Mouse (Mus musculus): ENCODE measurements at regions not wholly inside any gene's neighbourhood (a gene's known extent, or its start where the extent isn't known, plus 50 kb on each side); places are given as distances from the start of the nearest gene placed in this dataset.

- no peaks in the 10 kb centered on the region for H3K36me3 ChIP-seq
- H3K27me3 ChIP-seq: no peaks in the 10 kb centered on the region
- no peak overlapping the region for H3K27ac ChIP-seq
- no peak overlapping the region for H3K4me2 ChIP-seq (replicated peaks)
- no peak for ATAC-seq (ENCODE audit: insufficient number of reproducible peaks, insufficient read depth, low FRiP score, low TSS enrichment)
- no peaks in the 10 kb centered on the region for H3K9me3 ChIP-seq
- WGBS: 85% methylated on average over 13 of the region's 13 CpGs
- H3K9ac ChIP-seq: no peak overlapping the region
- no peak overlapping the region for H3K4me3 ChIP-seq
- H3K4me1 ChIP-seq: no peaks in the 10 kb centered on the region
Measured at GRCm38 (mm10) chr1:137584104-137584675, 591.3 kb downstream of the Ptprc start.

GRCm38 (mm10) chr1:137577639-137578038 lies 597.9 kb downstream of the Ptprc start:
- 55% methylated on average over 1 of the region's 1 CpGs for WGBS
- Histone ChIP-seq H3K4me1 (no peaks in the 10 kb centered on the region), H3K27ac (no peak overlapping the region), H3K27me3 (no peaks in the 10 kb centered on the region), H3K9me3 (no peaks in the 10 kb centered on the region), H3K9ac (no peak overlapping the region), H3K36me3 (no peaks in the 10 kb centered on the region), H3K4me3 (no peak overlapping the region), H3K4me2 (replicated peaks) (no peak overlapping the region)
- no peak for ATAC-seq (ENCODE audit: insufficient number of reproducible peaks, insufficient read depth, low FRiP score, low TSS enrichment)

- WGBS: 78% methylated on average over 9 of the region's 9 CpGs
- Histone ChIP-seq H3K36me3 (no peaks in the 10 kb centered on the region), H3K27ac (no peak overlapping the region), H3K4me2 (replicated peaks) (no peak overlapping the region), H3K9me3 (no peaks in the 10 kb centered on the region), H3K4me1 (no peaks in the 10 kb centered on the region), H3K27me3 (no peaks in the 10 kb centered on the region), H3K4me3 (no peak overlapping the region), H3K9ac (no peak overlapping the region)
- ATAC-seq (ENCODE audit: insufficient number of reproducible peaks, insufficient read depth, low FRiP score, low TSS enrichment): no peak
Measured at GRCm38 (mm10) chr1:137576174-137576573, 599.3 kb downstream of the Ptprc start.

GRCm38 (mm10) chr1:137575380-137575779 lies 600.1 kb downstream of the Ptprc start:
- Histone ChIP-seq H3K4me2 (replicated peaks) (no peak overlapping the region), H3K4me3 (no peak overlapping the region), H3K27me3 (no peaks in the 10 kb centered on the region), H3K27ac (no peak overlapping the region), H3K36me3 (no peaks in the 10 kb centered on the region), H3K4me1 (no peaks in the 10 kb centered on the region), H3K9ac (no peak overlapping the region), H3K9me3 (no peaks in the 10 kb centered on the region)
- ATAC-seq (ENCODE audit: insufficient number of reproducible peaks, insufficient read depth, low FRiP score, low TSS enrichment): no peak

GRCm38 (mm10) chr1:137571905-137572865 lies 603.3 kb downstream of the Ptprc start:
- ATAC-seq (ENCODE audit: insufficient number of reproducible peaks, insufficient read depth, low FRiP score, low TSS enrichment): no peak
- Histone ChIP-seq H3K4me1 (no peaks in the 10 kb centered on the region), H3K9ac (no peak overlapping the region), H3K9me3 (no peaks in the 10 kb centered on the region), H3K4me3 (no peak overlapping the region), H3K27ac (no peak overlapping the region), H3K36me3 (no peaks in the 10 kb centered on the region), H3K4me2 (replicated peaks) (no peak overlapping the region), H3K27me3 (no peaks in the 10 kb centered on the region)
- WGBS: 79% methylated on average over 6 of the region's 6 CpGs

- Histone ChIP-seq H3K4me2 (replicated peaks) (no peak overlapping the region), H3K36me3 (no peaks in the 10 kb centered on the region), H3K4me3 (no peak overlapping the region), H3K9ac (no peak overlapping the region), H3K27ac (no peak overlapping the region), H3K27me3 (no peaks in the 10 kb centered on the region), H3K4me1 (no peaks in the 10 kb centered on the region), H3K9me3 (no peaks in the 10 kb centered on the region)
- WGBS: 62% methylated on average over 4 of the region's 4 CpGs
- no peak for ATAC-seq (ENCODE audit: insufficient number of reproducible peaks, insufficient read depth, low FRiP score, low TSS enrichment)
Measured at GRCm38 (mm10) chr1:137571190-137571904, 604.2 kb downstream of the Ptprc start.

- Histone ChIP-seq H3K36me3 (no peaks in the 10 kb centered on the region), H3K27me3 (no peaks in the 10 kb centered on the region), H3K27ac (no peak overlapping the region), H3K9ac (no peak overlapping the region), H3K4me2 (replicated peaks) (no peak overlapping the region), H3K4me1 (no peaks in the 10 kb centered on the region), H3K9me3 (no peaks in the 10 kb centered on the region), H3K4me3 (no peak overlapping the region)
- WGBS: 95% methylated on average over 1 of the region's 1 CpGs
- no peak for ATAC-seq (ENCODE audit: insufficient number of reproducible peaks, insufficient read depth, low FRiP score, low TSS enrichment)
Measured at GRCm38 (mm10) chr1:137567526-137567925, 607.3 kb upstream of the Nr5a2 start.

- Histone ChIP-seq H3K27ac (no peak overlapping the region), H3K4me2 (replicated peaks) (no peak overlapping the region)
- WGBS: 88% methylated on average over 4 of the region's 4 CpGs
Measured at GRCm38 (mm10) chr1:137565573-137566048, 605.4 kb upstream of the Nr5a2 start.

GRCm38 (mm10) chr1:137561686-137562085 lies 601.4 kb upstream of the Nr5a2 start:
- Histone ChIP-seq H3K9me3 (no peaks in the 10 kb centered on the region), H3K4me1 (peaks cover 3% of the 10 kb centered on the region; the same call in 1 of the 2 replicates), H3K4me3 (no peak overlapping the region), H3K9ac (no peak overlapping the region), H3K27me3 (no peaks in the 10 kb centered on the region), H3K27ac (no peak overlapping the region), H3K36me3 (no peaks in the 10 kb centered on the region), H3K4me2 (replicated peaks) (no peak overlapping the region)
- ATAC-seq (ENCODE audit: insufficient number of reproducible peaks, insufficient read depth, low FRiP score, low TSS enrichment): no peak
- 84% methylated on average over 3 of the region's 3 CpGs for WGBS

More at GRCm38 (mm10) chr1:137565573-137566048, 605.4 kb upstream of the Nr5a2 start:
- no peak overlapping the region for H3K4me3 ChIP-seq
- ATAC-seq (ENCODE audit: insufficient number of reproducible peaks, insufficient read depth, low FRiP score, low TSS enrichment): no peak
- H3K4me1 ChIP-seq: no peaks in the 10 kb centered on the region; the same call in 1 of the 2 replicates
- no peaks in the 10 kb centered on the region for H3K27me3 ChIP-seq
- no peaks in the 10 kb centered on the region for H3K36me3 ChIP-seq
- no peak overlapping the region for H3K9ac ChIP-seq
- H3K9me3 ChIP-seq: no peaks in the 10 kb centered on the region

- Histone ChIP-seq H3K36me3 (no peaks in the 10 kb centered on the region), H3K4me3 (no peak overlapping the region), H3K4me1 (peaks cover 3% of the 10 kb centered on the region; the same call in 1 of the 2 replicates), H3K9me3 (no peaks in the 10 kb centered on the region), H3K27ac (no peak overlapping the region; the same call in 1 of the 2 replicates), H3K4me2 (replicated peaks) (no peak overlapping the region), H3K27me3 (no peaks in the 10 kb centered on the region), H3K9ac (no peak overlapping the region)
- ATAC-seq (ENCODE audit: insufficient number of reproducible peaks, insufficient read depth, low FRiP score, low TSS enrichment): no peak
- 48% methylated on average over 11 of the region's 11 CpGs for WGBS
Measured at GRCm38 (mm10) chr1:137560389-137561268, 600.4 kb upstream of the Nr5a2 start.

GRCm38 (mm10) chr1:137549659-137550058 lies 589.4 kb upstream of the Nr5a2 start:
- H3K36me3 ChIP-seq: no peaks in the 10 kb centered on the region
- no peaks in the 10 kb centered on the region for H3K27me3 ChIP-seq
- ATAC-seq (ENCODE audit: insufficient number of reproducible peaks, insufficient read depth, low FRiP score, low TSS enrichment): no peak
- no peak overlapping the region for H3K27ac ChIP-seq
- no peak overlapping the region for H3K4me3 ChIP-seq
- WGBS: 94% methylated on average over 1 of the region's 1 CpGs
- H3K9me3 ChIP-seq: no peaks in the 10 kb centered on the region
- no peak overlapping the region for H3K9ac ChIP-seq
- no peak overlapping the region for H3K4me2 ChIP-seq (replicated peaks)
- no peaks in the 10 kb centered on the region for H3K4me1 ChIP-seq
